Mouse (Mus musculus): ENCODE measurements around the gene St6galnac3. TPM values are rescaled to one million over a fixed set of nuclear protein-coding genes. Genes with fewer than 3 reads are reported as not detected.

Gene St6galnac3
- polyA plus RNA-seq, 1 experiment from 2014 or later, result 34.4 TPM

DNA sequence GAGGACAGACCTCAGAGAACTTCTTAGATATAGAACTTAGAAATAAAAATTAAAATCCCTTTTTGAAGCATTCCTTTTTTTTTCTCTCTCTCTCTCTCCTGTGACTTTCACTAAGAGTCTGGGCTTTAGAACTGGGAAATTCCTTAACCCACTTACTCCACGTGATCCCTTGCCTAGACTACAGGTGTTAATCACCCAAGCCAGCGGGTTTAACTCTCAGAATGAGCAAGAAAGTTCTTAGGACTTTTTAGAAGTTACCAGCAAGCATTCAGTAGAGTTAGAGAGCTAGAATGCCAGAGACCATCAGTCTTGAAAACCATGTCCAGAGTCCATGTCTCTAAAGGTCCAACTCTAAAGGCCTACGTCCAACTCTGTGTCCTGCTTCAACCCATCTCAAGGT lies 23.3 kb upstream of the St6galnac3 start:
- Histone ChIP-seq H3K27me3 (ENCODE audit: insufficient read depth, low read length) (no peaks in the 10 kb centered on the region), H3K4me3 (replicated peaks; ENCODE audit: low read depth, low read length) (no peak overlapping the region), H3K9ac (ENCODE audit: low read depth, low read length) (no peak overlapping the region), H3K4me2 (ENCODE audit: low read length) (no peak overlapping the region), H3K27ac (no peak overlapping the region), H3K9me3 (replicated peaks; ENCODE audit: low read length) (no peaks in the 10 kb centered on the region), H3K4me1 (replicated peaks; ENCODE audit: insufficient read depth, low read length) (no peaks in the 10 kb centered on the region), H3K36me3 (ENCODE audit: insufficient read depth, low read length) (no peaks in the 10 kb centered on the region)
- ATAC-seq (replicated peaks; ENCODE audit: low FRiP score, low read depth) (no peak), DNase-seq (ENCODE audit: low spot score) (no peak)
- WGBS, result 90% methylated on average over 3 of the region's 3 CpGs
- no peak for TF ChIP-seq CTCF (IDR thresholded peaks at IDR 0.05; ENCODE audit: low read depth)

GRCm38 (mm10) chr3:153745099-153745498 lies 20.1 kb upstream of the St6galnac3 start:
- 57% methylated on average over 3 of the region's 3 CpGs for WGBS
- DNase-seq (ENCODE audit: low spot score) (no peak), ATAC-seq (replicated peaks; ENCODE audit: low FRiP score, low read depth) (no peak)
- no peak overlapping the region for H3K9ac ChIP-seq (ENCODE audit: low read depth, low read length)
- no peaks in the 10 kb centered on the region for H3K4me1 ChIP-seq (replicated peaks; ENCODE audit: insufficient read depth, low read length)
- TF ChIP-seq CTCF (IDR thresholded peaks at IDR 0.05; ENCODE audit: low read depth), result no peak
- H3K4me2 ChIP-seq (ENCODE audit: low read length), result no peak overlapping the region
- no peaks in the 10 kb centered on the region for H3K36me3 ChIP-seq (ENCODE audit: insufficient read depth, low read length)
- no peaks in the 10 kb centered on the region for H3K27me3 ChIP-seq (ENCODE audit: insufficient read depth, low read length)
- H3K27ac ChIP-seq, result no peak overlapping the region
- H3K4me3 ChIP-seq (replicated peaks; ENCODE audit: low read depth, low read length), result no peak overlapping the region
- H3K9me3 ChIP-seq (replicated peaks; ENCODE audit: low read length), result no peaks in the 10 kb centered on the region

GRCm38 (mm10) chr3:153744447-153744846 lies 19.5 kb upstream of the St6galnac3 start:
- H3K27me3 ChIP-seq (ENCODE audit: insufficient read depth, low read length), result no peaks in the 10 kb centered on the region
- no peak for TF ChIP-seq CTCF (IDR thresholded peaks at IDR 0.05; ENCODE audit: low read depth)
- no peaks in the 10 kb centered on the region for H3K9me3 ChIP-seq (replicated peaks; ENCODE audit: low read length)
- 83% methylated on average over 6 of the region's 6 CpGs for WGBS
- no peak overlapping the region for H3K27ac ChIP-seq
- DNase-seq (ENCODE audit: low spot score), result no peak
- no peak overlapping the region for H3K4me3 ChIP-seq (replicated peaks; ENCODE audit: low read depth, low read length)
- H3K4me2 ChIP-seq (ENCODE audit: low read length), result no peak overlapping the region
- H3K36me3 ChIP-seq (ENCODE audit: insufficient read depth, low read length), result no peaks in the 10 kb centered on the region
- H3K4me1 ChIP-seq (replicated peaks; ENCODE audit: insufficient read depth, low read length), result no peaks in the 10 kb centered on the region
- no peak for ATAC-seq (replicated peaks; ENCODE audit: low FRiP score, low read depth)
- H3K9ac ChIP-seq (ENCODE audit: low read depth, low read length), result no peak overlapping the region

- DNase-seq (ENCODE audit: low spot score) (no peak), ATAC-seq (replicated peaks; ENCODE audit: low FRiP score, low read depth) (no peak)
- TF ChIP-seq CTCF (IDR thresholded peaks at IDR 0.05; ENCODE audit: low read depth), result no peak
- no peaks in the 10 kb centered on the region for H3K36me3 ChIP-seq (ENCODE audit: insufficient read depth, low read length)
- no peak overlapping the region for H3K9ac ChIP-seq (ENCODE audit: low read depth, low read length)
- H3K27me3 ChIP-seq (ENCODE audit: insufficient read depth, low read length), result peaks cover 4% of the 10 kb centered on the region; the same call in 1 of the 2 replicates
- H3K4me3 ChIP-seq (replicated peaks; ENCODE audit: low read depth, low read length), result no peak overlapping the region
- no peaks in the 10 kb centered on the region for H3K9me3 ChIP-seq (replicated peaks; ENCODE audit: low read length)
- 0 out of 2 replicates have a peak, but pooled peaks cover 3% of the 10 kb centered on the region for H3K4me1 ChIP-seq (replicated peaks; ENCODE audit: insufficient read depth, low read length)
- H3K27ac ChIP-seq, result no peak overlapping the region
- H3K4me2 ChIP-seq (ENCODE audit: low read length), result no peak overlapping the region
- 87% methylated on average over 7 of the region's 7 CpGs for WGBS
These were observed 16.8 kb upstream of the St6galnac3 start for GRCm38 (mm10) chr3:153741800-153742199.

GRCm38 (mm10) chr3:153739351-153739750 lies 14.4 kb upstream of the St6galnac3 start:
- no peak for TF ChIP-seq CTCF (IDR thresholded peaks at IDR 0.05; ENCODE audit: low read depth)
- H3K4me2 ChIP-seq (ENCODE audit: low read length), result no peak overlapping the region
- no peak overlapping the region for H3K9ac ChIP-seq (ENCODE audit: low read depth, low read length)
- no peaks in the 10 kb centered on the region for H3K9me3 ChIP-seq (replicated peaks; ENCODE audit: low read length)
- 0 out of 2 replicates have a peak, but pooled peaks cover 3% of the 10 kb centered on the region for H3K4me1 ChIP-seq (replicated peaks; ENCODE audit: insufficient read depth, low read length)
- H3K27me3 ChIP-seq (ENCODE audit: insufficient read depth, low read length), result peaks cover 4% of the 10 kb centered on the region; the same call in 1 of the 2 replicates
- DNase-seq (ENCODE audit: low spot score) (peak; percentile 82), ATAC-seq (replicated peaks; ENCODE audit: low FRiP score, low read depth) (peak; percentile 63; the same call in 1 of the 2 replicates)
- no peak overlapping the region for H3K4me3 ChIP-seq (replicated peaks; ENCODE audit: low read depth, low read length)
- H3K27ac ChIP-seq, result no peak overlapping the region
- WGBS, result 68% methylated on average over 8 of the region's 8 CpGs
- H3K36me3 ChIP-seq (ENCODE audit: insufficient read depth, low read length), result no peaks in the 10 kb centered on the region

- WGBS, result 45% methylated on average over 10 of the region's 10 CpGs
- no peak overlapping the region for H3K4me2 ChIP-seq (ENCODE audit: low read length)
- DNase-seq (ENCODE audit: low spot score), result no peak
- no peak overlapping the region for H3K9ac ChIP-seq (ENCODE audit: low read depth, low read length)
- ATAC-seq (replicated peaks; ENCODE audit: low FRiP score, low read depth), result no peak
- H3K36me3 ChIP-seq (ENCODE audit: insufficient read depth, low read length), result no peaks in the 10 kb centered on the region
- H3K27me3 ChIP-seq (ENCODE audit: insufficient read depth, low read length), result peaks cover 4% of the 10 kb centered on the region; the same call in 1 of the 2 replicates
- H3K4me1 ChIP-seq (replicated peaks; ENCODE audit: insufficient read depth, low read length), result 0 out of 2 replicates have a peak, but pooled peaks cover 3% of the 10 kb centered on the region
- no peak overlapping the region for H3K4me3 ChIP-seq (replicated peaks; ENCODE audit: low read depth, low read length)
- no peak for TF ChIP-seq CTCF (IDR thresholded peaks at IDR 0.05; ENCODE audit: low read depth)
- H3K9me3 ChIP-seq (replicated peaks; ENCODE audit: low read length), result no peaks in the 10 kb centered on the region
- H3K27ac ChIP-seq, result no peak overlapping the region
These were observed 13.4 kb upstream of the St6galnac3 start for GRCm38 (mm10) chr3:153738421-153738820.

DNA sequence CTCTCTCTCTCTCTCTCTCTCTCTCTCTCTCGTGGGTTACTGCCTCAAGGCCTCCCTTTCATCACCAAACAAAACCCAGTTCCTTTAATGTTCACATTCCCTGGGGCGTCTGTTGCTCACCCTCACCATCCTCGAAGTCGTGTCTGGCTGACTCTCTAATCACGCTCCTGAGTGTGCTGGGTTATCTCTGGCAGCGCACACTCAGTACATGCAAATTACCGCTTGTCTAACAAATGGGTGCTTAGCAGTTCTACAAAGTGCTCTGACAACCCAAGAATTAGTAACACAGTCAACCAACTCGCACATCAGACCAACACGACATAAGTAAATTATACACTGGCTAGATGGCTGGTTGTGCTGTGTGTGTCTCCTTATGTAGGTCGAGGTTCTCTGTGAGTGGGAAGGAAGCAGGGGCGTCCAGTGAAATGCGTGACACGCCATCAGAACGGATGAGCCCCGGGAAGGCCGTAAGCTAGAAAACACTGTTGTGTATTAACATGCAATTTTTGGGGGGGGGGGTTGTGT lies 11.8 kb upstream of the St6galnac3 start:
- WGBS, result 80% methylated on average over 16 of the region's 16 CpGs
- no peak for TF ChIP-seq CTCF (IDR thresholded peaks at IDR 0.05; ENCODE audit: low read depth)
- H3K9me3 ChIP-seq (replicated peaks; ENCODE audit: low read length), result no peaks in the 10 kb centered on the region
- no peak overlapping the region for H3K27ac ChIP-seq
- H3K4me1 ChIP-seq (replicated peaks; ENCODE audit: insufficient read depth, low read length), result peaks cover 10% of the 10 kb centered on the region; the same call in 1 of the 2 replicates
- peaks cover 4% of the 10 kb centered on the region; the same call in 1 of the 2 replicates for H3K27me3 ChIP-seq (ENCODE audit: insufficient read depth, low read length)
- H3K9ac ChIP-seq (ENCODE audit: low read depth, low read length), result no peak overlapping the region
- H3K4me2 ChIP-seq (ENCODE audit: low read length), result no peak overlapping the region
- no peaks in the 10 kb centered on the region for H3K36me3 ChIP-seq (ENCODE audit: insufficient read depth, low read length)
- no peak overlapping the region for H3K4me3 ChIP-seq (replicated peaks; ENCODE audit: low read depth, low read length)
- no peak for DNase-seq (ENCODE audit: low spot score)
- no peak for ATAC-seq (replicated peaks; ENCODE audit: low FRiP score, low read depth)

Data from kidney, postnatal 0 days (tissue).